Mouse (Mus musculus) heart, postnatal 4 days (tissue): Measurements from ENCODE around the gene Ubr3. TPM values are rescaled to one million over a fixed set of nuclear protein-coding genes. Genes with fewer than 3 reads are reported as not detected.
"Not testable (repeated sequence)": the region's sequence is repeated elsewhere in the genome, so short reads cannot be mapped to it uniquely, and the experiment has no call there.

Experiments used
- DNase-seq: peaks from one replicate; pipeline ENCODE4 v3.0.0; 2021
- total RNA-seq, 2 experiments: library from RNA; stranded (reverse); gene quantifications; 2 replicates each; pipeline ENCODE4 v1.2.3; 2021

Gene Ubr3
- total RNA-seq, 2 experiments from 2014 or later: 87.2 to 88.7 TPM

- DNase-seq: no peak
Measured at GRCm38 (mm10) chr2:69912801-69913200, 15.8 kb downstream of the Ubr3 start.

GRCm38 (mm10) chr2:69917301-69917700 lies 20.3 kb downstream of the Ubr3 start:
- no peak for DNase-seq

DNA sequence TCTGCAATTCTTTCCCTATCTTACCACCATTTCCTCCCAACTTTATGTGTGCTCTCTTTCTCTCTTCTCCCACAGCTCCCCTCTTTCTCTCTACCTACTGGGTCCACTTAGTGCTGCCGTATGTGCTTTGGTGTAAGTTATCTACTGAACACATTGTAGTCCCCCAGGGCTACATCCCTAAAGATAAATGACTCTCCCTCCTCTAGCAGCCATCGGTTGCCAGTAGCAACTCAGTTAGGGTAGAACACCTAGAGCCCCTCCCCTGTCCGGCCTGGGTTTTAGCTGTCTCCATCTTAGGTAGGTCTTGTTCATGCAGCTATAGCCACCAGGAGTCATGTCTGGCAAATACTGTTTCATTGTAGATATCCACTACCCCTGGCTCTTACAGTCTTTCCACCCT lies 27.9 kb downstream of the Ubr3 start:
- DNase-seq: no peak

GRCm38 (mm10) chr2:69936331-69936730 lies 39.3 kb downstream of the Ubr3 start:
- DNase-seq: no peak

DNA sequence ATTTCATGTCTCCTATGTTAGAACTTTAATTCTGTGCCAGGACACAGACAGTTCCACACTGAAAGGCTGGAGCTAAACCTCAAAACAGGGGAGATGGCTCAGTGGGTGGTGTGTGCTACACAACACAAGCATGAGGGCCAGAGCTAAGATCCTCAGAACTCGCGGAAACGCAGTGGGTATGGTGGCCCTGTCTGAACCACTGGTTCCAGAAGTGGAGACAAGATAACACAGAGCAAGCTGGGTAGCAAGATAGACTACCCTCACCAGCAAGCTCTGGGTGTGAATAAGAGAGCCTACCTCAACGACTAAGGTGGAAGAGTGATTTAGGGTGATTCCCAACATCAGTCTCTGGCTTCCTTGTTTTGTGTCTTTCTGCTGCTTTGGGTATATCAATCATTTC lies 42.2 kb downstream of the Ubr3 start:
- DNase-seq: no peak

- DNase-seq: no peak
Measured at GRCm38 (mm10) chr2:69939649-69940048, 42.6 kb downstream of the Ubr3 start.

- no peak for DNase-seq
Measured at GRCm38 (mm10) chr2:69941391-69942030, 44.5 kb downstream of the Ubr3 start.

GRCm38 (mm10) chr2:69952849-69953248 lies 55.8 kb downstream of the Ubr3 start:
- no peak for DNase-seq

DNA sequence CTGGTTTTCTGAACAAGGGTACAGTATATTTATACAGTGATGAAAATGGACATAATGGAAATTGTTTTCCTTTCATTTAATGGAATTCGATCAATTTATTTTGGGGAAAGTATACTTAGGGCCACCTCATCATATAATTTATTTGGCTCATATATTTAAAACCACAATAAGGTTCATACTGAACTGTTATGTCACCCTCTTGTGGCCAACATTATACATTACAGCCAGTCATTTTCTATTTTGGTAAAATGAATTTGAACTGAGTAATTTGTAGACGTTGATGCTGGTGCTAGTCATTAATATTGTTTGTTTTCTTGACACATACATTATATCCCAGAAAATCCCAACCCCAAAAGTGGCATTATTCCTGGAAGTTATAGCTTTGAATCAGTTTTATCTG lies 58.6 kb downstream of the Ubr3 start:
- DNase-seq: no peak

GRCm38 (mm10) chr2:69957622-69958021 lies 60.6 kb downstream of the Ubr3 start:
- no peak for DNase-seq

DNA sequence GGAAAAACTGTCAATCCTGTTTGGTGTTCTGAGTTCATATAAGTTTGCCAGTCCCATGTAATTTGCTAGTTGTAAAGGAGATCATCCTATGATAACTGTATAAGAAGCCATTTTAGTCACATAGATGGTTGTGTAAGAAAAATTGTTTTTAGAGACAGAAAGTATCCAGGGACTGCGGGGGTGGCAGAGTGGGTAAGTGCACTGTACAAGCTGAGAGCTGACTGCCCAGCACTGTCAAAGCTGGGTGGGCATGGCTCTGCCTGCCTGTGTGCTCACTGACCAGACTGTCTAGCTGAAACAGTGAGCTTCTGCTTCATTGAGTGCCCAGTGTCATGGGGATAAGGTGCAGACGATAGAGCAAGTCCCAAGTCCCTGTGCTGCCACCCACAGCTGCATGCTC lies 77.8 kb downstream of the Ubr3 start:
- no peak for DNase-seq

DNA sequence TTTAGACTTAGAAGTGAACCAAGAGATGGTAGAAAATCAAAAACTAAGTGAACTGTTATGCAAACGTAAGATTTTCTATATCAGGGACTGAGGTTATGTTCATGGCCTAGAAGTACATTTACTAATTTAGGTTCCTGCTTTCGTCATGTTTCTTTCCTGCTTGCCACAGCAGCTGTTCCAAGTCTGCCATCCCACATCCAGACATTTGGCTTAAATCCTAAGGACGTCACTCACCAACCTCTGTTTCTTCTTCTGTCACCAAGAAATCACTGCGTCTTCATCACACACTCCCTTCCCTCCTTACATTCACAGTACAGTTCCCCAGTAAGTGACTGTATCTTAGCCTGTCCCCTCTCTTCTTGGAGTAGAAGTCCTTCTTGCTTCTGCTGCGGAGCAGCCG lies 92.2 kb downstream of the Ubr3 start:
- DNase-seq: no peak

- DNase-seq: no peak
Measured at GRCm38 (mm10) chr2:69990647-69991046, 93.6 kb downstream of the Ubr3 start.

GRCm38 (mm10) chr2:69994082-69994736 lies 97.2 kb downstream of the Ubr3 start:
- not testable (repeated sequence) for DNase-seq

- no peak for DNase-seq
Measured at GRCm38 (mm10) chr2:69994779-69995178, 97.7 kb downstream of the Ubr3 start.

- DNase-seq: no peak
Measured at GRCm38 (mm10) chr2:69999097-69999770, 102.2 kb downstream of the Ubr3 start.

- no peak for DNase-seq
Measured at GRCm38 (mm10) chr2:70000316-70000715, 103.3 kb downstream of the Ubr3 start.

GRCm38 (mm10) chr2:70006492-70006891 lies 109.4 kb downstream of the Ubr3 start:
- no peak for DNase-seq

DNA sequence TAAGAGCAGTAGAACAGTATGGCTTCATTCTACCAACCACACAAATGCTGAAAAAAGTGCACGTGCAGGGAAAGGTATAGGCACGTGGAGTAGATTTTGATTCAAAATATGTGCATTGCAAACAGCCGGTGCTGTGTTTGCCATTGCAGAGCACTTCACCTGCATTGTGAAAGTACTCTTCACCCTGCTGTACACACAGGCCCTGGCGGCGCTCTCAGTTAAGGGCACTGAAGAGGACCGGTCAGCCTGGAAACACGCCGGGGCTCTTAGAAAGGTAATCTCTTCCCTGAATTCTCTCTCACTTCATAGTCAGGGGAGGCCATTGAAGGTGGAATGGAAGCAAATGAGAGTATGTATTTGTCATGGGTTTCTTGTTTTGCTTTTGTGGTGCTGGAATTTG lies 115.9 kb downstream of the Ubr3 start:
- no peak for DNase-seq

- DNase-seq: peak; percentile 47
Measured at GRCm38 (mm10) chr2:70018236-70018635, 121.2 kb downstream of the Ubr3 start.

DNA sequence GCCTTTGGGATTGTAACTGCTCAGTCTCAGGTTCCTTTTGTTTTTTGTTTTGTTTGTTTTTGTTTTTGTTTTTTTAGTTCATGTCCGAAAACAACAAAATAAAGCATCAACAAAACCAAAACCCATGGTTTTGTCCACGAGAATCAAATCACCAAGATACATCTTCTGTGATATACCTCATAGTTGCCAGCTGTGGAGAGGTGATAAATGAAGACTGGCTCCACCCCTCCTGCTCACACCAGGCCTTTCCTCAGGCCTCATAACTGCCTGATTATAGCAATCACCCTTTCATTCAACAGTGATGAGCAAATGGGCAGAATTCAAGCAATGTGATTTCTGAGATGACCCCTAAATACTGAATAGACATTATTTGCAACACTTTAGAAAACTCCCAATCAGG lies 127.4 kb downstream of the Ubr3 start:
- DNase-seq: no peak

DNA sequence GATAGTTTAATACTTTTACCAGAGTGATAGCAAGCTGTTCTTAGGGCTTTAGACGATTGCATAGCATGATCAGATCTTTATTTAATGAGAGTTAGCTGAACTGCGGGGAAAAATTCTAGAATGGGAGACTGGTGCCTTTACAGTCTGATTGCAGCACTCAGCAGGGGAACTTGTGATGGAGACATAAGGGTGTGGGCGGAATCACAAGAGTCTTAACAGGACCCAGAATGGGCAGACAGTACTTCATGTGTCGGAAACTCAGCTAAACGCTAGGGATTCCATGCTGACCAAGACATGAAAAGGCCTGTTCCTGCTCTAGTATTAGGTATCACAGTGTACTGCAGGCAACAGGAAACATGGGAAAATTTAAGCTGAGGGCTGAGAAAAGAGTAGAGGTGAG lies 128.7 kb downstream of the Ubr3 start:
- DNase-seq: no peak

DNA sequence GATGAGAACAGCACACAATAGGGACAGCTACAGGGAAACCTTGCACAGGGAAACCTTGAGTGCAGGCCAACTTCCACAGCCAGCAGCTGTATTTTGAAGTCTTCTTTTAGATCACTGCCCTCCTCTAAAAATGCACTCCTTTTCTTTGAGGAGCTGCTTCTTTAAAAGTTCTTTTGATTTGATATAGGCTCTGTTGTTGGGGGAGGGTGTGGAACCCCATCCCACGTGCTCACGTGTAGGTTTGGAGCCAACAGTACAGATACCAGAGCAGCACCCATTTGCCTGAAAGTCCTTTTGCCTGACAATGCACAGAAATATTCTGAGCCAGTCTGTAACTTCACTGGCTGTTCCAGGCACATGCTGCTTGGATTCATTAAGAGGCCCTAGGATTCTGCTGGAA lies 134.4 kb downstream of the Ubr3 start:
- no peak for DNase-seq

GRCm38 (mm10) chr2:70034895-70035294 lies 137.8 kb downstream of the Ubr3 start:
- DNase-seq: no peak
